Mouse (Mus musculus) heart, embryonic 16.5 days (tissue): Measurements from ENCODE around the gene Fgf14. TPM values are rescaled to one million over a fixed set of nuclear protein-coding genes. Genes with fewer than 3 reads are reported as not detected.
"Not testable (repeated sequence)": the region's sequence is repeated elsewhere in the genome, so short reads cannot be mapped to it uniquely, and the experiment has no call there.

Experiments used
- ATAC-seq: fragments of 200-750 bp; cut with Nextera tagmentation; replicated peaks from 2 replicates; pipeline ENCODE4 v1.8.0; 2017; ENCODE audit warnings: moderate number of reproducible peaks; ENCODE audit not compliant: insufficient read depth, low FRiP score; ENCODE audit errors: extremely low read depth
- H3K27ac ChIP-seq: fragments of 300-500 bp; sonication (generic); 2 replicates; pipeline ENCODE4 v1.5.1; 2014; ENCODE audit warnings: mild to moderate bottlenecking, low read length, control low read depth, moderate library complexity
- H3K27me3 ChIP-seq: fragments of 300-500 bp; sonication (generic); 2 replicates; pipeline ENCODE4 v1.6.1; 2014; ENCODE audit warnings: low read length, mixed read lengths; ENCODE audit not compliant: control insufficient read depth, insufficient read depth
- H3K36me3 ChIP-seq: fragments of 300-500 bp; sonication (generic); 2 replicates; pipeline ENCODE4 v1.6.1; 2014; ENCODE audit not compliant: control insufficient read depth, insufficient read depth
- H3K4me1 ChIP-seq: fragments of 300-500 bp; sonication (generic); 2 replicates; pipeline ENCODE4 v1.6.1; 2014; ENCODE audit warnings: low read length, mixed read lengths; ENCODE audit not compliant: control insufficient read depth, insufficient read depth
- H3K4me2 ChIP-seq: fragments of 300-500 bp; sonication (generic); 2 replicates; pipeline ENCODE4 v1.6.1; 2014; ENCODE audit warnings: low read depth, mild to moderate bottlenecking, control low read depth, low read length
- H3K4me3 ChIP-seq: fragments of 300-500 bp; sonication (generic); 2 replicates; pipeline ENCODE4 v1.5.1; 2014; ENCODE audit warnings: mild to moderate bottlenecking, control low read depth, low read length
- H3K9ac ChIP-seq: fragments of 300-500 bp; sonication (generic); 2 replicates; pipeline ENCODE4 v1.6.1; 2014; ENCODE audit warnings: low read length, control low read depth
- H3K9me3 ChIP-seq: fragments of 300-500 bp; sonication (generic); replicated peaks from 2 replicates; pipeline ENCODE4 v1.6.1; 2016; ENCODE audit warnings: low read length; ENCODE audit not compliant: control insufficient read depth
- WGBS: fragments of 180-500 bp; shearing (Covaris S2); extraction: QIAGEN DNeasy Blood & Tissue Kit; methylation state at CpG from one replicate; pipeline ENCODE4 v1.1.7; 2014; 5-methylcytosine and 5-hydroxymethylcytosine counted together
- polyA plus RNA-seq: library from polyadenylated mRNA; unstranded; fragments of >200 nt; fragmentation: Nextera tagmentation; extraction: Ambion mirVana; gene quantifications from 2 replicates; pipeline ENCODE4 v1.2.1, GENCODE M21; 2015

The Fgf14 gene
- polyA plus RNA-seq, 1 experiment from 2014 or later: 6.8 TPM

- Histone ChIP-seq H3K27ac (no peak overlapping the region), H3K9ac (no peak overlapping the region), H3K9me3 (no peaks in the 10 kb centered on the region), H3K4me3 (no peak overlapping the region), H3K27me3 (no peaks in the 10 kb centered on the region), H3K4me1 (no peaks in the 10 kb centered on the region), H3K4me2 (no peak overlapping the region), H3K36me3 (no peaks in the 10 kb centered on the region)
- no peak for ATAC-seq
- WGBS: 75% methylated on average over 4 of the region's 4 CpGs
These were observed 639.5 kb downstream of the Fgf14 start for GRCm38 (mm10) chr14:124037434-124037833.

GRCm38 (mm10) chr14:124036575-124037205, 640.2 kb downstream of the Fgf14 start:
- 81% methylated on average over 1 of the region's 1 CpGs for WGBS
- Histone ChIP-seq H3K4me1 (no peaks in the 10 kb centered on the region), H3K9ac (no peak overlapping the region), H3K27me3 (no peaks in the 10 kb centered on the region), H3K4me2 (no peak overlapping the region), H3K9me3 (no peaks in the 10 kb centered on the region), H3K27ac (no peak overlapping the region), H3K36me3 (no peaks in the 10 kb centered on the region), H3K4me3 (no peak overlapping the region)
- ATAC-seq: no peak

- not testable (repeated sequence) for H3K4me3 ChIP-seq, H3K27me3 ChIP-seq, ATAC-seq, H3K4me1 ChIP-seq, H3K9me3 ChIP-seq, H3K27ac ChIP-seq, H3K4me2 ChIP-seq, H3K36me3 ChIP-seq, H3K9ac ChIP-seq
- WGBS: 59% methylated on average over 3 of the region's 3 CpGs
These were observed 643.6 kb downstream of the Fgf14 start for GRCm38 (mm10) chr14:124033302-124033701.

- Histone ChIP-seq H3K27ac (no peak overlapping the region), H3K4me1 (no peaks in the 10 kb centered on the region), H3K9me3 (no peaks in the 10 kb centered on the region), H3K9ac (no peak overlapping the region), H3K4me3 (no peak overlapping the region), H3K27me3 (no peaks in the 10 kb centered on the region), H3K36me3 (no peaks in the 10 kb centered on the region), H3K4me2 (no peak overlapping the region)
- no peak for ATAC-seq
- WGBS: 69% methylated on average over 1 of the region's 1 CpGs
These were observed 648.8 kb downstream of the Fgf14 start for GRCm38 (mm10) chr14:124027886-124028670.

GRCm38 (mm10) chr14:123990591-123991195, 686.2 kb downstream of the Fgf14 start:
- Histone ChIP-seq H3K9ac (no peak overlapping the region), H3K27ac (no peak overlapping the region), H3K9me3 (no peaks in the 10 kb centered on the region), H3K4me2 (no peak overlapping the region), H3K36me3 (no peaks in the 10 kb centered on the region), H3K4me1 (no peaks in the 10 kb centered on the region; the same call in 1 of the 2 replicates), H3K4me3 (no peak overlapping the region), H3K27me3 (no peaks in the 10 kb centered on the region)
- WGBS: 64% methylated on average over 2 of the region's 2 CpGs
- ATAC-seq: no peak

GRCm38 (mm10) chr14:123967996-123968395, 708.9 kb downstream of the Fgf14 start:
- ATAC-seq: no peak

GRCm38 (mm10) chr14:123966531-123966930, 710.4 kb downstream of the Fgf14 start:
- H3K9ac ChIP-seq: no peak overlapping the region
- H3K4me1 ChIP-seq: no peaks in the 10 kb centered on the region
- no peak for ATAC-seq
- H3K27ac ChIP-seq: no peak overlapping the region
- 66% methylated on average over 2 of the region's 2 CpGs for WGBS
- H3K36me3 ChIP-seq: no peaks in the 10 kb centered on the region
- no peak overlapping the region for H3K4me2 ChIP-seq
- no peaks in the 10 kb centered on the region for H3K27me3 ChIP-seq
- H3K9me3 ChIP-seq: no peaks in the 10 kb centered on the region
- no peak overlapping the region for H3K4me3 ChIP-seq

More at GRCm38 (mm10) chr14:123967996-123968395, 708.9 kb downstream of the Fgf14 start:
- no peak overlapping the region for H3K4me3 ChIP-seq
- no peaks in the 10 kb centered on the region for H3K9me3 ChIP-seq
- H3K36me3 ChIP-seq: no peaks in the 10 kb centered on the region
- H3K9ac ChIP-seq: no peak overlapping the region
- H3K4me2 ChIP-seq: no peak overlapping the region
- H3K27me3 ChIP-seq: no peaks in the 10 kb centered on the region
- WGBS: 79% methylated on average over 6 of the region's 6 CpGs
- no peaks in the 10 kb centered on the region for H3K4me1 ChIP-seq
- no peak overlapping the region for H3K27ac ChIP-seq
